Mouse (Mus musculus) Patski (cell line): ENCODE data around the gene Olfr624. TPM values are rescaled to one million over a fixed set of nuclear protein-coding genes. Genes with fewer than 3 reads are reported as not detected.
"Not testable (repeated sequence)": the region's sequence is repeated elsewhere in the genome, so short reads cannot be mapped to it uniquely, and the experiment has no call there.

Source experiments
- ATAC-seq: fragments of 100-300 bp; one replicate; pipeline ENCODE4 v1.8.0; 2021
- CTCF ChIA-PET: fragments of 350-600 bp; sonication (Branson Sonifier 250); formaldehyde crosslinking; loops from one replicate; lab custom pipeline; 2022; ENCODE audit warnings: inconsistent platforms; lab: Charles Lee
- POLR2A ChIA-PET: fragments of 350-600 bp; sonication (Branson Sonifier 250); formaldehyde crosslinking; loops from one replicate; lab custom pipeline; 2022; ENCODE audit warnings: antibody characterized with exemption, inconsistent platforms; lab: Charles Lee
- DNase-seq: peaks from one replicate; pipeline ENCODE4 v3.0.0-alpha.2; 2011; ENCODE audit warnings: low read depth, low spot score
- H3K27me3 ChIP-seq: fragments of 371-371 bp; one replicate; pipeline ENCODE4 v1.5.1; 2021
- CTCF ChIP-seq: fragments of 100-300 bp; IDR thresholded peaks from one replicate; pipeline ENCODE4 v1.5.1; 2021
- in situ Hi-C: fragments of 300-500 bp; cut with MboI; formaldehyde crosslinking; loops from 3 replicates; pipeline ENCODE4 v1.11.1; 2018; ENCODE audit warnings: low pct_unique_long_range_greater_than_20kb, mixed read lengths
- polyA plus RNA-seq: library from polyadenylated mRNA; unstranded; gene quantifications from one replicate; pipeline ENCODE4 v1.2.3, GENCODE M21; 2021

Olfr624 gene
- polyA plus RNA-seq, result 0.15 TPM

DNA sequence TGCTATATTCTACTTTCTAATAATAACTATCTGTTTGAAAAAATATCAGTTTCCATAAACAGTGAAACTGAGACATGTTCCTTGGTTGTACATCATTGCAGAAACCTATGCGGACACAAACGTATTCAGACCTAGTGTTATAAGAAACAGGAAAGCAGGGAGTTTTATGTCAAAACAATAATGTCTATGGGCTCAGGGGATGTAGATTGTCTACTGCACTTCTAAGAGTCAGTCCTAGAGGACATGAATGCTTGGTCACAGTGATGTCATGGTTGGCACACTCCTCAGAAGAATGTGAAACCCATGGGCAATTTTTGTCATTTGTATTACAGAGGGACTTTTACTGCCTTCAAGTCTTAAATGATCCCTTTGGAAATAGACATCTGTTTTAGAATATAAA, at the start of gene Olfr624:
Gene Olfr624, minus strand, starts transcription at position 101 of the 400 bp plus-strand sequence.
- no peaks in the 10 kb centered on the region for H3K27me3 ChIP-seq
- no peak for TF ChIP-seq CTCF
- ATAC-seq (no peak), DNase-seq (no peak)
- ChIA-PET POLR2A (no interaction called here), CTCF (no interaction called here)
- in situ Hi-C loops, result no loop called here

DNA sequence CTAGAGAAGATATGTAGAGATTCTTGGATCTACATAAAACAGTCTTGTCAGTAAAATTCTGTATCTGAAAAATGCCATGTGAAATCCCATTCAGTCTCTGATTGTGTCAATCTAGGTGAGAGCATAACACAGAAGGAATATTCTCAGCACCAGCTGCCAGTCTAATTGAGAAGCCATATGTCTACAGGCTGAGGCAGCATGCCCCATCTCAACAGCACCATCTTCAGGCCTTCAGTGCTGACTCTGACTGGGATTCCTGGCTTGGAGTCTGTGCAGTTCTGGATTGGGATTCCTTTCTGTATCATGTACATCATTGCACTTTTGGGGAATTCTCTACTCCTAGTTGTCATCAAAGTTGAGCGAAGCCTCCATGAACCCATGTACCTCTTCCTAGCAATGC, 45.4 kb upstream of the Olfr624 start:
- DNase-seq, H3K27me3 ChIP-seq, POLR2A ChIA-PET: not testable (repeated sequence)

DNA sequence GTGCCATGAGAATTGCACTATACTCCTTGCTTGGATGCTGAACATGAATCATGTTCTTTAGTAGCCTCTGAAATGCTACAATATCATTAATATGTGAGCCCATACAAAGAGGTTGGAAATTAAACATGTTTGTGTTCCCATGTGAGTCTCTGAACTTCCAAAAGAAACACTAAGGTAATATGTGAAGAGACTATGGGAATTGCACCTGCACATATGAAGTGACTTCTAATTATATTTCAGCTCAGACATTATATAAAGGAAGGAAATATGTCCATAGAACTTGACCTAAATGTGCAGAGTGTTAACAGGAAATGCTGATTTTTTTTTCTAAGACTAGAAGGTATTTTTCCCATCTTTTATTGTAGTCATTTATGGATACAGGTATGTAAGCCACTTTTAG, 43.4 kb upstream of the Olfr624 start, which contains the start of gene Olfr243:
Gene Olfr243, plus strand, starts transcription at position 301 of the 400 bp plus-strand sequence.
- ATAC-seq (no peak), DNase-seq (no peak)
- TF ChIP-seq CTCF, result no peak
- POLR2A ChIA-PET, result no interaction called here
- in situ Hi-C loops, result no loop called here
- no peaks in the 10 kb centered on the region for H3K27me3 ChIP-seq
- CTCF ChIA-PET, result no interaction called here

More for the DNA sequence above, 45.4 kb upstream of the Olfr624 start:
- in situ Hi-C loops, CTCF ChIA-PET, ATAC-seq: not testable (repeated sequence)

DNA sequence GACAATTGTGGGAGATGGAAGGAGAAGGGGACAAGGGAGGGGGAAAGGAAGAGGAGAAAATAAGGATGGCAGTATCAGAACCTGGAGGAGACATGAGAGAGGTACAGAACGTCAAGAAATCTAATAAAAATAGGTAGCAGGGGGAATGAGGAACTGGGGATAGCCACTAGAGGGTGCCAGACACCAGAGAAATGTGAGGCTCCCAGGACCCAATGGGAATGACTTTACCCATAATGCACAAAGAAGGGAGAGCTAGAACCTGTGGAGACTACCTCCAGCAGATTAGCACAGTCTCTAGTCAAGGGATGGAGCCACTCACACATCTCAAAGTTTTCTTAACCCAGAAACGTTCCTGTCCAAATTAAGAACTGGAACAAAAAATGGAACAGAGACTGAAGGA, 41.0 kb upstream of the Olfr624 start:
- in situ Hi-C loops, result no loop called here
- no peak for TF ChIP-seq CTCF
- ATAC-seq (no peak), DNase-seq (no peak)
- CTCF ChIA-PET, result no interaction called here
- POLR2A ChIA-PET, result no interaction called here
- H3K27me3 ChIP-seq, result no peaks in the 10 kb centered on the region

DNA sequence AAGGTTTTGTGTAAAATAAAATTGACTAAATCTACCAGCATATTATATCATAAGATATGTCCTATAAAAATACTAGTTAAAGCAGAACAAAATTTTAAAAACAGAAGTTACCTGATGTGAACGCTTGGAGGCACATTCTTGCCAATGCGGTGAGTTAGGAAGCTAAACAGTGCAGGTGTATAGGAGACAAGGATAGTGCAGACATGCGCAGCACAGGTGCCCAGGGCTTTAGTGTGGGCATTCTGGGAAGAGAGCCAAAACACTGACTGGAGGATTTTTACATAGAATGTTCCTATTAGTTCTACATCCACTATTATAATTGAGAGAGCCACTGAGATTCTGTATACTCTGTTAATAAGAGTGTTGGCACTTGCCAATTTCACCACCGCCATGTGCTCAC, 28.5 kb upstream of the Olfr624 start:
- ChIA-PET POLR2A (no interaction called here), CTCF (no interaction called here)
- no peak for TF ChIP-seq CTCF
- no peaks in the 10 kb centered on the region for H3K27me3 ChIP-seq
- DNase-seq (no peak), ATAC-seq (no peak)
- in situ Hi-C loops, result no loop called here

DNA sequence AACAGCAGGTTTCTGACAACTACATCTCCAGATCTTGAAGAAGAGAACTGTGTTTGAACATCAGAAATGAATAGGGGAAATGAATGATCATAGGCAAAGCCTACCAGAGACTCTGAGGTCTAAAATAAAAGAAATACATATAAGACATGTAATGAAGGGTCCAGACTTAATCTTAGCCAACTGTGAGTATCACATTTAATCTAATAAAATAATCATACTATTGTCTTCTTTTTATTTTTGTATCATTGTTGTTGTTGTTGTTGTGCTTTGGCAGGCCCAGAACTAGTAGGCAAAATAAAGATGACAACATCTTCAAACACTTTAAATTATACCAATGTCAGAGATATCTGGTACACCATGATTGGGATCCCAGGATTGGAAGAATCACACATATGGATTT, 11.4 kb upstream of the Olfr624 start, which contains the start of gene Olfr625-ps1:
Gene Olfr625-ps1, plus strand, starts transcription at position 301 of the 400 bp plus-strand sequence.
- in situ Hi-C loops, result no loop called here
- H3K27me3 ChIP-seq, result no peaks in the 10 kb centered on the region
- ChIA-PET POLR2A (no interaction called here), CTCF (no interaction called here)
- no peak for TF ChIP-seq CTCF
- ATAC-seq, result no peak
- no peak for DNase-seq

DNA sequence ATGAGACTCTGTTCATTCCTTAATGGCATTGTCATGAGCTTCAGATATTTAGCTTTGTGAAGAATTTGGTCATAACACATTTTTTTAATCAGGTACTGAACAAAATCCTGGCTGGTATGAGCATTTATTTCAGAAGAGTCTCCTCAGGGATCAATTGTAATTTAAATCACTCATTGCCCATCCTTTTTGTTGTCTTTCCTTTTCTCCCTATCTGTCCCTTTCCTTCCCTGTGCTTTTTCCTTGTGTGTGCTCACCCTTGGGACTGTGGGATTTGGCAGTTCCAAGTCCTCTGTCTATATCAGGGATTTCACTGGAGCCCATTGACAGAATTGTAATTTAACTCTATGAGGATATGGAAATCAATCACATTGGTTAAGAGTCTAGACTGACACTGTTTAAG, 7.4 kb downstream of the Olfr624 start, which contains the start of gene Olfr623:
Gene Olfr623, minus strand, starts transcription at position 101 of the 400 bp plus-strand sequence.
- ChIA-PET POLR2A (no interaction called here), CTCF (no interaction called here)
- TF ChIP-seq CTCF, result no peak
- DNase-seq (no peak), ATAC-seq (no peak)
- in situ Hi-C loops, result no loop called here
- H3K27me3 ChIP-seq, result no peaks in the 10 kb centered on the region

DNA sequence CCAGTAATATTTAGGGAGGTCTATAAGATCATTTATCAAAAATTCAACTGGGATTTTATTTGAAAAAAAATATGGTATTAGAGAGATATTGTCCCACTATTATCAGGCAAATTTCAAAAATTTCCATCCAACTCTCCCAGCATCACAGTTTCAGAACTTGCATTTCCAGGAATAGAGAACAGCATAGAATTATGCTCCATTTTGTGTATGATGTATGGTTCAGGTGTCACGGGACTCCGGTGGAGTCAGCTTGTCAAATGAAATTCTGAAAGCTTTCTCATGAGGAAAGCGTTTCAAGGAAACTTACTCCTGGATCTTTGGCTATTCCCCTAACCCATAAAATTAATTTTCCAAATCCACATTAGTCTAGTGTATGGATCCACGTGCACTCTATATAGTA, 26.9 kb downstream of the Olfr624 start:
- DNase-seq (no peak), ATAC-seq (no peak)
- in situ Hi-C loops, result no loop called here
- no peaks in the 10 kb centered on the region for H3K27me3 ChIP-seq
- TF ChIP-seq CTCF, result no peak
- POLR2A ChIA-PET, result no interaction called here
- CTCF ChIA-PET, result no interaction called here

DNA sequence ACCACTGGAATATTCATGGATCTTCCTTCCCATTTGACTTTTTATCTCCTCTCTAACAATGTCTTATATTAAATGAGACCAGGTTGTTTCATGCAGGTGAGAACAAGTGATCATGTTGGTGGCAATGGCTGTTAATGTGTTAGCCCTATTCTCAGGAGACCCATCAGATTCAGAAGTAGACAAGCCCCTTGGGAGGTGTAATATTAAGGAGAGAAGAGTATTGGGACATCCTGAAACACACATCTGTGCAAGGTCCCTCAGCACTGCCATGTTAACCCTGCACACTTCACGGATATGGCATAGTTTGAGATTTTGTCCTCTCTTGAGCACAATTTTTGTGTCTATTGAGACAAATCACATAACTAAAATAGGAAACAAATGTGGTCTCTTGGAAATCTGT, 28.4 kb downstream of the Olfr624 start, which contains the start of gene Olfr622:
Gene Olfr622, minus strand, starts transcription at position 101 of the 400 bp plus-strand sequence.
- DNase-seq (no peak), ATAC-seq (no peak)
- ChIA-PET POLR2A (no interaction called here), CTCF (no interaction called here)
- H3K27me3 ChIP-seq, result no peaks in the 10 kb centered on the region
- no peak for TF ChIP-seq CTCF
- in situ Hi-C loops, result no loop called here

DNA sequence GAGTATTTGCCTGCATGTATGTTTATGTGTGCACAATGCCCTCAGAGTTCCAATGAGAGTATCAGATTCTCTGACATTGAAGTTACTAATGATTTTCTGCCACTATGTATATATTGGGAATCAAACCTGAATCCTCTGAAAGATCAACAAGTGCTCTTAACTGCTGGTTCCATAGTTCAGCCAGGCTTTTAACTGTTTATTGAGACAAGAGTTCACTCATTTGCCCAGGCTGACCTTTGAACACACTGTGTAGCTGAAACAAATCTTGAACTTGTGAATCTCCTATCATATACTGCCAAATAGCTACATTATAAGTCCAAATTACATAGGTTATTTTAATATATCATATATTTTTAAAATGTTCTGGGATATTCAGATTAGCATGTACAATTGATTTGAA, 34.2 kb downstream of the Olfr624 start:
- no peak for TF ChIP-seq CTCF
- POLR2A ChIA-PET, result no interaction called here
- no peaks in the 10 kb centered on the region for H3K27me3 ChIP-seq
- CTCF ChIA-PET, result no interaction called here
- in situ Hi-C loops, result no loop called here
- DNase-seq (no peak), ATAC-seq (no peak)

Other genes with a start within 250 kb of the Olfr624 start
- not detected for gene Olfr605, start 225.8 kb downstream of the Olfr624 start, polyA plus RNA-seq
- not detected for gene Olfr606, start 222.1 kb downstream of the Olfr624 start, polyA plus RNA-seq
- not detected for gene Olfr607, start 207.0 kb downstream of the Olfr624 start, polyA plus RNA-seq
- gene Olfr608, start 201.3 kb downstream of the Olfr624 start, polyA plus RNA-seq, result not detected
- gene Olfr609, start 173.1 kb downstream of the Olfr624 start, polyA plus RNA-seq, result not detected
- gene Olfr610, start 159.1 kb downstream of the Olfr624 start, polyA plus RNA-seq, result not detected
- not detected for gene Olfr611, start 150.3 kb downstream of the Olfr624 start, polyA plus RNA-seq
- not detected for gene Olfr612, start 128.5 kb downstream of the Olfr624 start, polyA plus RNA-seq
- gene Olfr613, start 123.1 kb downstream of the Olfr624 start, polyA plus RNA-seq, result 0.42 TPM
- gene Olfr615, start 115.1 kb downstream of the Olfr624 start, polyA plus RNA-seq, result not detected
- not detected for gene Olfr616, start 102.0 kb downstream of the Olfr624 start, polyA plus RNA-seq
- not detected for gene Olfr617, start 98.1 kb downstream of the Olfr624 start, polyA plus RNA-seq
- not detected for gene Olfr618, start 81.1 kb downstream of the Olfr624 start, polyA plus RNA-seq
- not detected for gene Olfr619, start 70.6 kb downstream of the Olfr624 start, polyA plus RNA-seq
- gene Olfr620, start 58.7 kb downstream of the Olfr624 start, polyA plus RNA-seq, result not detected
- gene Olfr622, start 28.5 kb downstream of the Olfr624 start, polyA plus RNA-seq, result not detected
- not detected for gene Olfr623, start 7.5 kb downstream of the Olfr624 start, polyA plus RNA-seq
- not detected for gene Olfr625-ps1, start 11.5 kb upstream of the Olfr624 start, polyA plus RNA-seq
- gene Olfr243, start 43.5 kb upstream of the Olfr624 start, polyA plus RNA-seq, result not detected
- not detected for gene Olfr628, start 59.2 kb upstream of the Olfr624 start, polyA plus RNA-seq
- not detected for gene Olfr629, start 73.8 kb upstream of the Olfr624 start, polyA plus RNA-seq
- not detected for gene Olfr630, start 86.1 kb upstream of the Olfr624 start, polyA plus RNA-seq
- not detected for gene Olfr69, start 100.4 kb upstream of the Olfr624 start, polyA plus RNA-seq
- not detected for gene Olfr68, start 108.5 kb upstream of the Olfr624 start, polyA plus RNA-seq
- not detected for gene Olfr67, start 120.6 kb upstream of the Olfr624 start, polyA plus RNA-seq
- not detected for gene Hbb-bt, start 142.8 kb upstream of the Olfr624 start, polyA plus RNA-seq
- gene Hbb-bs, start 156.9 kb upstream of the Olfr624 start, polyA plus RNA-seq, result not detected
- not detected for gene Hbb-bh2, start 169.3 kb upstream of the Olfr624 start, polyA plus RNA-seq
- gene Hbb-bh1, start 172.0 kb upstream of the Olfr624 start, polyA plus RNA-seq, result not detected
- gene Hbb-y, start 182.0 kb upstream of the Olfr624 start, polyA plus RNA-seq, result not detected
- not detected for gene Olfr66, start 215.1 kb upstream of the Olfr624 start, polyA plus RNA-seq
- gene Olfr64, start 223.3 kb upstream of the Olfr624 start, polyA plus RNA-seq, result not detected
- not detected for gene Olfr65, start 232.3 kb upstream of the Olfr624 start, polyA plus RNA-seq